Mouse (Mus musculus): ENCODE results near the gene Syn3.
"Not testable (repeated sequence)": the region's sequence is repeated elsewhere in the genome, so short reads cannot be mapped to it uniquely, and the experiment has no call there.

Gene Syn3

GRCm38 (mm10) chr10:86026807-86027206 is 471.9 kb downstream of the Syn3 start:
- DNase-seq = not testable (repeated sequence)

- DNase-seq = no peak
Measured at GRCm38 (mm10) chr10:86026354-86026753, 472.3 kb downstream of the Syn3 start.

- no peak for DNase-seq
Measured at GRCm38 (mm10) chr10:86025906-86026305, 472.8 kb downstream of the Syn3 start.

- no peak for DNase-seq
Measured at GRCm38 (mm10) chr10:86023149-86023548, 475.5 kb downstream of the Syn3 start.

GRCm38 (mm10) chr10:86022474-86022816 is 476.3 kb downstream of the Syn3 start:
- DNase-seq = no peak

GRCm38 (mm10) chr10:86021749-86022473 is 476.8 kb downstream of the Syn3 start, which contains the start of gene Fbxo7:
Gene Fbxo7 (plus strand): TSS chr10:86021972.
- peak; percentile 89 for DNase-seq

- DNase-seq = no peak
Measured at GRCm38 (mm10) chr10:86021408-86021748, 477.3 kb downstream of the Syn3 start.

GRCm38 (mm10) chr10:86018813-86019212 is 479.9 kb downstream of the Syn3 start:
- DNase-seq = no peak

- DNase-seq = no peak
Measured at GRCm38 (mm10) chr10:86017781-86018180, 480.9 kb downstream of the Syn3 start.

GRCm38 (mm10) chr10:86011781-86012180 is 486.9 kb downstream of the Syn3 start, which contains the start of gene Bpifc:
Gene Bpifc (minus strand): TSS chr10:86011895.
- no peak for DNase-seq

- peak; percentile 9 for DNase-seq
Measured at GRCm38 (mm10) chr10:86011172-86011571, 487.5 kb downstream of the Syn3 start.

GRCm38 (mm10) chr10:86010636-86011035 is 488.1 kb downstream of the Syn3 start:
- no peak for DNase-seq

- DNase-seq = no peak
Measured at GRCm38 (mm10) chr10:86009688-86010087, 489.0 kb downstream of the Syn3 start.

GRCm38 (mm10) chr10:86006455-86006854 is 492.2 kb downstream of the Syn3 start:
- no peak for DNase-seq

Data from thymus, postnatal 14 days (tissue).